Mouse (Mus musculus) embryonic fibroblast, embryonic 13.5 days (primary cell): ENCODE data around the gene Rapgef5.

Experiments
- CTCF ChIP-seq: IDR thresholded peaks from 2 replicates; pipeline ENCODE4 v1.5.1; 2011; ENCODE audit warnings: mild to moderate bottlenecking, control low read depth, low read length, moderate library complexity, borderline replicate concordance; ENCODE audit not compliant: insufficient read depth
- POLR2A ChIP-seq: IDR thresholded peaks from 2 replicates; pipeline ENCODE4 v1.6.1; 2011; ENCODE audit warnings: low read depth, mild to moderate bottlenecking, control low read depth, low read length, moderate library complexity

DNA sequence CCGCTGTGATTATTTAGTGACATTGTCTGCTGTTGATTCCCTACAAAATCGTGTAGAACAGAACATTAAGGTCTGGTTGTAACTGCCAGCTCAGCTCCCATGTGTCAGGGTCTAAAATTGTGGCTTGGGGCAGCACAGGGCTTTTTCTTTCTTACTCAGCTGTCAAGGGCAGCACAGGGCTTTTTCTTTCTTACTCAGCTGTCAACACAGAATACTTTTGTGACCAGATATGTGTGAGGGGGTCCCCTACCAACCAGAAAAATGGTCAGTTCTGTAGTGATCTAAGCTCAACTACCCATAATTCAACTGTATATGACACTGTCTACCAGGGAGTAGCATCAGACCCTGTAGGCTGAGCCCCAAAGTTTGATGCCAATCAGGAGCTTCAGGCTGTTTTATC is 167.1 kb downstream of the Rapgef5 start:
- no peak for TF ChIP-seq CTCF
- no peak for TF ChIP-seq POLR2A
